27 mouse cellular contexts compared by ENCODE assay signal in genomic region chr6:123265809-123266208, GRCm38 (mm10). TPM values are rescaled to one million over a fixed set of nuclear protein-coding genes. Genes with fewer than 3 reads are reported as not detected.
DNase-seq lines count a peak whose midpoint lies in the region; ATAC-seq lines count a peak whose summit lies in the region.
"Had no signal": no experiment of that assay in that cellular context is flagged by ENCODE, and none has a peak within 500 bp of the region (broad histone marks: within the 10 kb centered on the region; RNA-seq: fewer than 3 reads in every experiment).

No protein-coding gene starts in this region.

- WGBS in limb, embryonic 10.5 days: 92% methylated on average over 4 of the region's 4 CpGs

- no peaks in the 10 kb centered on the region for H3K27me3 ChIP-seq in limb, embryonic 10.5 days (ENCODE audit: low read depth, poor library complexity, severe bottlenecking)
- H3K27me3 ChIP-seq: embryonic facial prominence, embryonic 13.5 days; hindbrain, embryonic 12.5 days; lung, embryonic 15.5 days; midbrain, embryonic 12.5 days; stomach, embryonic 15.5 days had no signal

- peak; percentile 86 for ATAC-seq in erythroblast, adult 5-6 weeks (replicated peaks; ENCODE audit: low FRiP score, poor library complexity, severe bottlenecking)
- ATAC-seq in inflammation-experienced regulatory T-cells, adult 6 months: no peak

- DNase-seq in lung, postnatal 25 days (ENCODE audit: low spot score): peak; percentile 24
- no peak for DNase-seq in lung, postnatal 10 days
- DNase-seq in lung, postnatal 36 days: peak; percentile 48
- DNase-seq in retina, postnatal 1 day: no peak
- no peak for DNase-seq in limb, embryonic 10.5 days (ENCODE audit: low spot score)
- DNase-seq in thymus, postnatal 14 days: no peak
- DNase-seq: cerebellum, adult 2 months; gastrocnemius, postnatal 10 days; heart, adult 2 months; spleen, adult 18-20 months had no signal

- H3K9me3 ChIP-seq in limb, embryonic 10.5 days (replicated peaks): no peaks in the 10 kb centered on the region
- H3K9me3 ChIP-seq: embryonic facial prominence, embryonic 13.5 days; forebrain, embryonic 10.5 days; hindbrain, embryonic 12.5 days; lung, embryonic 15.5 days; midbrain, embryonic 12.5 days; stomach, embryonic 15.5 days had no signal

- no peak overlapping the region for H3K4me3 ChIP-seq in limb, embryonic 10.5 days
- H3K4me3 ChIP-seq: embryonic facial prominence, embryonic 13.5 days; forebrain, embryonic 10.5 days; heart, adult 2 months; hindbrain, embryonic 12.5 days; lung, embryonic 15.5 days; midbrain, embryonic 12.5 days; stomach, embryonic 15.5 days had no signal

- H3K4me1 ChIP-seq in limb, embryonic 10.5 days: no peaks in the 10 kb centered on the region
- H3K4me1 ChIP-seq: embryonic facial prominence, embryonic 13.5 days; forebrain, embryonic 10.5 days; hindbrain, embryonic 12.5 days; lung, embryonic 15.5 days; midbrain, embryonic 12.5 days; stomach, embryonic 15.5 days had no signal

- H3K27ac ChIP-seq in limb, embryonic 10.5 days: no peak overlapping the region
- H3K27ac ChIP-seq: embryonic facial prominence, embryonic 13.5 days; forebrain, embryonic 10.5 days; heart, adult 2 months; hindbrain, embryonic 12.5 days; lung, embryonic 15.5 days; midbrain, embryonic 12.5 days; stomach, embryonic 15.5 days had no signal

- H3K36me3 ChIP-seq in limb, embryonic 10.5 days: no peaks in the 10 kb centered on the region
- H3K36me3 ChIP-seq: embryonic facial prominence, embryonic 13.5 days; forebrain, embryonic 10.5 days; hindbrain, embryonic 12.5 days; lung, embryonic 15.5 days; midbrain, embryonic 12.5 days; stomach, embryonic 15.5 days had no signal

RNA-seq across cellular contexts. Expression of gene Clec4d, which starts 3.9 kb away (rescaled TPM):
- 1.9 and 8.8 TPM in 2 replicates for total RNA-seq in erythroblast, adult 5-6 weeks (2015; ENCODE audit: low replicate concordance)
- total RNA-seq in erythroblast, adult 5-6 weeks (2017; ENCODE audit: low replicate concordance): 10.2 and 11.8 TPM in 2 replicates
- not detected for polyA plus RNA-seq in inflammation-experienced regulatory T-cells, adult 6 months (2017; shearing (Covaris generic))
- polyA plus RNA-seq in limb, embryonic 10.5 days (2016; fragmentation: Nextera tagmentation; extraction: Ambion mirVana): not detected in 2 replicates
- total RNA-seq: ES-E14; layer of hippocampus, postnatal 25 days; left cerebral cortex, postnatal 36 days had no signal
- polyA plus RNA-seq: embryonic facial prominence, embryonic 13.5 days; forebrain, embryonic 10.5 days; hindbrain, embryonic 12.5 days; intestine, embryonic 14.5 days; kidney, embryonic 14.5 days; midbrain, embryonic 12.5 days had no signal

RNA-seq across cellular contexts. Expression of gene Clec4e, which starts 23.9 kb away (rescaled TPM):
- total RNA-seq in erythroblast, adult 5-6 weeks (2015; ENCODE audit: low replicate concordance): 7.3 and 9.0 TPM in 2 replicates
- 8.1 and 8.5 TPM in 2 replicates for total RNA-seq in erythroblast, adult 5-6 weeks (2017; ENCODE audit: low replicate concordance)
- not detected for polyA plus RNA-seq in inflammation-experienced regulatory T-cells, adult 6 months (2017; shearing (Covaris generic))
- polyA plus RNA-seq in limb, embryonic 10.5 days (2016; fragmentation: Nextera tagmentation; extraction: Ambion mirVana): 0.20 TPM in 1 of 2 replicates, not detected in the other
- total RNA-seq: ES-E14; layer of hippocampus, postnatal 25 days; left cerebral cortex, postnatal 36 days had no signal
- polyA plus RNA-seq: cerebellum, adult 2 months; embryonic facial prominence, embryonic 13.5 days; forebrain, embryonic 10.5 days; hindbrain, embryonic 12.5 days; kidney, embryonic 14.5 days; midbrain, embryonic 12.5 days had no signal

RNA-seq across cellular contexts. Expression of gene Clec4n, which starts 36.2 kb away (rescaled TPM):
- 2.9 TPM in 1 of 2 replicates, not detected in the other for total RNA-seq in erythroblast, adult 5-6 weeks (2015; ENCODE audit: low replicate concordance)
- total RNA-seq in erythroblast, adult 5-6 weeks (2017; ENCODE audit: low replicate concordance): 4.5 TPM in 1 of 2 replicates, not detected in the other
- under 1 TPM in 1 of 3 experiments, not detected in 2; 0.40 TPM for polyA plus RNA-seq in inflammation-experienced regulatory T-cells, adult 6 months (2017; shearing (Covaris generic))
- polyA plus RNA-seq in limb, embryonic 10.5 days (2016; fragmentation: Nextera tagmentation; extraction: Ambion mirVana): 0.63 TPM in 1 of 2 replicates, not detected in the other
- total RNA-seq: ES-E14; layer of hippocampus, postnatal 25 days; left cerebral cortex, postnatal 36 days had no signal

RNA-seq across cellular contexts. Expression of gene Vmn2r19, which starts 42.3 kb away (rescaled TPM):
- total RNA-seq in erythroblast, adult 5-6 weeks (2015; ENCODE audit: low replicate concordance): not detected in 2 replicates
- not detected in 2 replicates for total RNA-seq in erythroblast, adult 5-6 weeks (2017; ENCODE audit: low replicate concordance)
- not detected for polyA plus RNA-seq in inflammation-experienced regulatory T-cells, adult 6 months (2017; shearing (Covaris generic))
- not detected in 2 replicates for polyA plus RNA-seq in limb, embryonic 10.5 days (2016; fragmentation: Nextera tagmentation; extraction: Ambion mirVana)
- total RNA-seq: adrenal gland, adult 18-20 months; ES-E14; gastrocnemius, postnatal 10 days; heart, adult 2 months; layer of hippocampus, postnatal 25 days; left cerebral cortex, postnatal 36 days had no signal
- polyA plus RNA-seq: cerebellum, adult 2 months; embryonic facial prominence, embryonic 13.5 days; forebrain, embryonic 10.5 days; heart, adult 2 months; heart, embryonic 16.5 days; hindbrain, embryonic 12.5 days; intestine, embryonic 14.5 days; kidney, embryonic 14.5 days; large intestine, adult 2 months; lung, embryonic 15.5 days; midbrain, embryonic 12.5 days; stomach, embryonic 15.5 days; thymus, postnatal 0 days had no signal

Comparison
In these comparisons a context has a peak if more than half of its experiments do, and no peak if none do; other contexts are left out.
1. DNase-seq: peak in lung, postnatal 25 days (single experiment) and lung, postnatal 36 days (single experiment); none in lung, postnatal 10 days (single experiment), retina, postnatal 1 day (single experiment), limb, embryonic 10.5 days (single experiment) and thymus, postnatal 14 days (single experiment).